Mouse (Mus musculus) forebrain, embryonic 12.5 days (tissue): Measurements from ENCODE around the gene BC030867. TPM values are rescaled to one million over a fixed set of nuclear protein-coding genes. Genes with fewer than 3 reads are reported as not detected.

Experiments
- ATAC-seq: fragments of 200-750 bp; cut with Nextera tagmentation; 2 replicates; pipeline ENCODE4 v1.8.0; 2017; ENCODE audit warnings: moderate TSS enrichment; ENCODE audit not compliant: low FRiP score
- H3K27ac ChIP-seq: fragments of 300-500 bp; sonication (generic); 2 replicates; pipeline ENCODE4 v1.5.1; 2016; ENCODE audit warnings: mild to moderate bottlenecking
- H3K27me3 ChIP-seq: fragments of 300-500 bp; sonication (generic); 2 replicates; pipeline ENCODE4 v1.6.1; 2016; ENCODE audit warnings: mild to moderate bottlenecking
- H3K36me3 ChIP-seq: fragments of 300-500 bp; sonication (generic); replicated peaks from 2 replicates; pipeline ENCODE4 v1.6.1; 2016; ENCODE audit warnings: mild to moderate bottlenecking
- H3K4me1 ChIP-seq: fragments of 300-500 bp; sonication (generic); 2 replicates; pipeline ENCODE4 v1.6.1; 2016
- H3K4me2 ChIP-seq: fragments of 300-500 bp; sonication (generic); 2 replicates; pipeline ENCODE4 v1.6.1; 2016; ENCODE audit warnings: mild to moderate bottlenecking, moderate library complexity
- H3K4me3 ChIP-seq: fragments of 300-500 bp; sonication (generic); replicated peaks from 2 replicates; pipeline ENCODE4 v1.5.1; 2016; ENCODE audit warnings: mild to moderate bottlenecking
- H3K9ac ChIP-seq: fragments of 300-500 bp; sonication (generic); 2 replicates; pipeline ENCODE4 v1.6.1; 2016; ENCODE audit warnings: mild to moderate bottlenecking
- H3K9me3 ChIP-seq: fragments of 300-500 bp; sonication (generic); 2 replicates; pipeline ENCODE4 v1.6.1; 2016
- WGBS: fragments of 180-500 bp; shearing (Covaris S2); methylation state at CpG from one replicate; pipeline ENCODE4 v1.1.7; 2016; 5-methylcytosine and 5-hydroxymethylcytosine counted together
- polyA plus RNA-seq: library from polyadenylated mRNA; unstranded; fragments of >200 nt; fragmentation: Nextera tagmentation; extraction: Ambion mirVana; gene quantifications from 2 replicates; pipeline ENCODE4 v1.2.1, GENCODE M21; 2016

The BC030867 gene
- polyA plus RNA-seq, 1 experiment from 2014 or later: 18.5 TPM

DNA sequence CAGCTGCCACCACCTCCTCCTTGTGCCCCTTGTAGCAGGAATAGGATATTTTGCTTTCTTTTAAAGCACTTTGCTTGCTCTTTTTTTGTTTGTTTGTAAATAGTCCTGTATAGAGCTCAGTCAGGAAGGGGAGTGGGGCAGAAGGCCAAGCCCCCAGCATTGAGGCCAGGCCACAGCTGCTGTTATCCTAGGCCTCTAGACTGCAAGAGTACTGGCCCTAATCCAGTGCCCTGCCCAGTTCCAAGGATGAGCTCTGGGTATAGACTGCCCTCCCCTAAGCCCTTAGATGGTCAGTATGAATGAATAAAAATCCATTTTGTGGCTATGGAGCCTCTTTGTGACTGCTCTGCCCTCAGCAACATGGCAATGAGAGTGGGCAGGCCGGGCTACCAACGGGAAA lies 40.2 kb downstream of the BC030867 start:
- Histone ChIP-seq H3K9ac (no peak overlapping the region), H3K4me1 (peaks cover 16% of the 10 kb centered on the region), H3K4me3 (no peak overlapping the region; the same call in 1 of the 2 replicates), H3K27me3 (no peaks in the 10 kb centered on the region), H3K36me3 (peaks cover 67% of the 10 kb centered on the region), H3K9me3 (no peaks in the 10 kb centered on the region), H3K4me2 (no peak overlapping the region), H3K27ac (no peak overlapping the region)
- no peak for ATAC-seq
- WGBS: 81% methylated on average over 2 of the region's 2 CpGs

DNA sequence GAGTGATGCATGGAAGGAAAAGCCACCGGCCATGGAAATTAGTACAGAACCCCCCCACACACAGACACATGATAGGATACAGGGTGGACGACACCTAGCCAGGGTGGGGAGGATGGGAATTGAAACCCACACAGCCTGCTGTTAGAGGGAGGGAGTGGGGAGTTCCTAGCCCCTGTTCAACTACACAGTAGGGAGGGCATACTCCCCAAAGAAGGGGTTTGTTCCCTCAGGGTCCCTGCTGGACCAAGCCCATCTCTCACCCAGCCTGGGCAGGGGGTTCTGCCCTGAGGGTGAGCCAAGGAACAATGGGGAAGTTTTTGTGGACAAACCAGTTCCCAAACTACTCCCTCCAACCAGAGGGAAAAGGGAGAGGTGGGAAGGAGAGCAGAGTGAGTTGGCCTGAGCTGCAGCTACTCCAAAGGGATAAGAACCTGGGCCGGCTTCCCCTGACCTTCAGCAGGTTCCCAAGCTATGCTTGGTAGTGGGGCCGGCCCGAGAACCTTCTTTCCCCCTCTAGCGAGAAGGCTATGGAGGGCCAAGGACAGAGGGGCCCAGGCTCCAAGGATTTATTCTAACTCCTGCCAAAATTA lies 40.9 kb downstream of the BC030867 start:
- Histone ChIP-seq H3K36me3 (peaks cover 72% of the 10 kb centered on the region), H3K27ac (no peak overlapping the region), H3K9me3 (no peaks in the 10 kb centered on the region), H3K4me1 (peaks cover 23% of the 10 kb centered on the region), H3K27me3 (no peaks in the 10 kb centered on the region), H3K9ac (no peak overlapping the region), H3K4me3 (no peak overlapping the region), H3K4me2 (no peak overlapping the region)
- 52% methylated on average over 6 of the region's 6 CpGs for WGBS
- ATAC-seq: no peak

DNA sequence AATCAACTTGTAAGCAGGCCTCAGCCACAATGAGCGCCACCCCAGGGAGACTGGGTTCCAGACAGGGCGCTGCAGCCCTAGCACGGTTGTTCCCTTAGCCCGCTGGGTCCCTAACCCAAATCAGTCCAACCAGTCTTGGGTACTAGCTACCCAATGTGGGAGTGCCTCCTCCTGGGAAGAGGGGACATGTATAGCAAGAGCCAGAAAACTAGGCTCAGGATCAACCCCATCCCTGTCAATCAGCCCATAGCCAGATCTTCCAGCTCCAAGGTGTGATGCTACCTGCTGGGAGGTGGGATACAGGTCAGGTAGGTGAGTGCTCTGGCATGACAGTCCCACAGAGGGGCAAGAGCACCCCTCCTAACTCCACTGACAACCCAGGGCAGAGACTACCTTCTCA lies 41.5 kb downstream of the BC030867 start:
- ATAC-seq: no peak
- Histone ChIP-seq H3K4me1 (peaks cover 28% of the 10 kb centered on the region), H3K36me3 (peaks cover 72% of the 10 kb centered on the region), H3K27me3 (no peaks in the 10 kb centered on the region), H3K4me2 (no peak overlapping the region), H3K4me3 (no peak overlapping the region), H3K9me3 (no peaks in the 10 kb centered on the region), H3K27ac (no peak overlapping the region), H3K9ac (no peak overlapping the region)
- WGBS: 79% methylated on average over 4 of the region's 4 CpGs

DNA sequence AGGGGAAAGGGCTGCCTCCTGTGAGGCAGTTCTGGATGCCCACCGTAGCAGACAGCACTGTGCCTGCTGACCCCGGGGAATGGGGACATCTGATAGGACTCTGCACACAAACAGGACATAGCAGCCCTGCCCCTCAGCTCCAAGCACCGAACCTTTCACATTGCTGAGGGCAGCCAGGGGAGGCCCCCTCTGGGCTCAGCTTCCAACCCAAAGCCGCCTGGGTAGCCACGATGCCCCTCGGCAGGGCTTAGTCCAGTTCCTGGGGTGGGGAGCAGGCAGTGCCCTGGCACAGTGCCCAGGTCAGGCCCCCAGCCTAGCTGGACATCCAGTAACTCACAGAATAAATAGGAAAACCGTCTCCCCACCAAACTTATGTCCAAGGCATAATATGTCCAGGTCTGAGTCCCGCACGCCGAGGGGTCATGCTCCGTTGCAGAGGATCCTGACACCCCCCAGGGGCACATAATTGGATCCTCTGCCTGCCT lies 42.4 kb downstream of the BC030867 start:
- 90% methylated on average over 11 of the region's 11 CpGs for WGBS
- Histone ChIP-seq H3K9me3 (no peaks in the 10 kb centered on the region), H3K36me3 (peaks cover 72% of the 10 kb centered on the region), H3K4me3 (no peak overlapping the region), H3K9ac (no peak overlapping the region), H3K4me1 (peaks cover 28% of the 10 kb centered on the region), H3K27ac (no peak overlapping the region), H3K4me2 (no peak overlapping the region), H3K27me3 (no peaks in the 10 kb centered on the region)
- no peak for ATAC-seq

DNA sequence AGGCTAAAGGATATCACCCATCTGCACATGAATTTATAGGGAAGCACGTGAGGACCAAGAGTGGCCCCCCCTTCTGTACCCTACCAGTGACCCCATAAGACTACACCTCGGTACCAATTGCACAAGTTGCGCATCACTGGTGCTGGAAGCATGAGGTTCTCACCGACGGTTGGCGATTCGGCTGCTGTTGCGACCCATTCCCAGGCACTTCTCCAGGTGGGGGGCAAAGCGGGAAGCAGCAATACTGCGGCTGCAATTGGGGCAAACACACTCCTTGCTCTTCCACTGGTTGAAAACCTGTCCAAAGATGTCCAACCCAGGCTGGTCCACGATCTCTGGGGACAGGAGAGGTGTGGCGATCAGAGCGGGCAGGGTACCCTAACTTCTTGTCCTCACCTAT lies 45.3 kb downstream of the BC030867 start:
- Histone ChIP-seq H3K9me3 (no peaks in the 10 kb centered on the region), H3K4me2 (no peak overlapping the region), H3K9ac (no peak overlapping the region), H3K27me3 (no peaks in the 10 kb centered on the region), H3K4me1 (peaks cover 26% of the 10 kb centered on the region), H3K36me3 (peaks cover 53% of the 10 kb centered on the region), H3K27ac (no peak overlapping the region), H3K4me3 (0 out of 2 replicates have a peak overlapping the region, but pooled peaks have one; percentile 5)
- ATAC-seq: no peak
- 95% methylated on average over 13 of the region's 13 CpGs for WGBS

DNA sequence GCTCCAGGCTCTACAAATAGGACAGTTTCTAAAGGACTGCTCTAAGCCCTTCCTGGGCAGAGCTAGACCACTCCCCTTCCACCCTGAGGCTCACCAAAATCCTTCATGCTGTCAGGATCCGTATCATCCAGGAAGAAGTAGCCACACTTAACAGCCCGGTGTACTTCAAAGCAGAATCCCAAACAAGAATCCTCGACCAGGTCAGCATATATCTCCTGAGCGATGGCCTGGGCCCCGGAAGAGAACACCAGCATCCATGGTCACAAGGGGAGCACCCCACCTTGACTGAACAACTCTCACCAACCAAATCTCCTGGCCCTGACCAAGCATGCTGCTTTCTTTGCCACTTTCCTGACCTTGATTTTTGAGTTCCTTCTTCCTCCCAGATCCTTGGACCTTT lies 45.7 kb downstream of the BC030867 start:
- H3K36me3 ChIP-seq: peaks cover 49% of the 10 kb centered on the region

DNA sequence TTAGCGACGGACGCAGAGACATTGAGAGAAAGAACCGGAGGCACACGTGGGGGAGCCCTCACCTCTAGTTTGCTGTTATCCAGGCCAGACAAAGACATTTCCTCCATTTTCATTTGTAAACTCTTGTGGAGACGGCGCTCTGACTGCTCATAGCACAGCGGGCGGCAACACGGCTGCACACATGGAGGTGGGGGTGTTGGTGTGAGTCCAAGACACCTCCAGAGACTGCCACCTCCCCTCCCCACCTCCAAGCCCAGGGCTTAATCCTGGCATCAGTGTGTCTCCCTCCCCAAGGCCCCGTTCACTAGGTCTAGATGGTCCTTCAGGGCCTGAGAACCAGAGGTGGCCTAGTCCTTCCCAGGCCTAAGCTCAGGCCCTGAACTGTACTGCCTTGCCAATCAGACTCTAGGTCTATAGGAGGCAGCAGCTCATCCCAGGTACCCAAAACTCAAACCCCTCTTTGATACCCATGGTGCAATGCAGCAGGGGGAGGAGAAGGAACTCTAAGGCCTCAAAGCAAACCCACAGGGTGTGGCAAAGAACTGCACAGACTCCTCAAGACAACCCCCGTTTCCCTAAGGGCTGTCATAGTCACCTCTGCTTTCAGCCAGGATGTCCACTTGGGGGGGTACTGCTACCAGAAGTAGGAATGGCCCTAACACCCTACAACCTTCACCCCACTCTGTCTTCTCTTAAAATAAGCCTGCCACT lies 46.4 kb downstream of the BC030867 start:
- peaks cover 43% of the 10 kb centered on the region for H3K36me3 ChIP-seq
- peak overlapping the region; percentile 91 for H3K4me2 ChIP-seq
- peak overlapping the region; percentile 82 for H3K4me3 ChIP-seq
- no peaks in the 10 kb centered on the region for H3K27me3 ChIP-seq
- H3K27ac ChIP-seq: peak overlapping the region; percentile 100
- peak overlapping the region; percentile 88 for H3K9ac ChIP-seq
- peaks cover 26% of the 10 kb centered on the region for H3K4me1 ChIP-seq
- WGBS: 74% methylated on average over 12 of the region's 12 CpGs
- ATAC-seq: no peak
- H3K9me3 ChIP-seq: no peaks in the 10 kb centered on the region

More for the DNA sequence above, 45.7 kb downstream of the BC030867 start:
- Histone ChIP-seq H3K4me2 (peak overlapping the region; percentile 91), H3K9me3 (no peaks in the 10 kb centered on the region), H3K4me3 (peak overlapping the region; percentile 82), H3K9ac (peak overlapping the region; percentile 88), H3K4me1 (peaks cover 26% of the 10 kb centered on the region), H3K27me3 (no peaks in the 10 kb centered on the region), H3K27ac (peak overlapping the region; percentile 100)
- WGBS: 89% methylated on average over 5 of the region's 5 CpGs
- ATAC-seq: no peak

DNA sequence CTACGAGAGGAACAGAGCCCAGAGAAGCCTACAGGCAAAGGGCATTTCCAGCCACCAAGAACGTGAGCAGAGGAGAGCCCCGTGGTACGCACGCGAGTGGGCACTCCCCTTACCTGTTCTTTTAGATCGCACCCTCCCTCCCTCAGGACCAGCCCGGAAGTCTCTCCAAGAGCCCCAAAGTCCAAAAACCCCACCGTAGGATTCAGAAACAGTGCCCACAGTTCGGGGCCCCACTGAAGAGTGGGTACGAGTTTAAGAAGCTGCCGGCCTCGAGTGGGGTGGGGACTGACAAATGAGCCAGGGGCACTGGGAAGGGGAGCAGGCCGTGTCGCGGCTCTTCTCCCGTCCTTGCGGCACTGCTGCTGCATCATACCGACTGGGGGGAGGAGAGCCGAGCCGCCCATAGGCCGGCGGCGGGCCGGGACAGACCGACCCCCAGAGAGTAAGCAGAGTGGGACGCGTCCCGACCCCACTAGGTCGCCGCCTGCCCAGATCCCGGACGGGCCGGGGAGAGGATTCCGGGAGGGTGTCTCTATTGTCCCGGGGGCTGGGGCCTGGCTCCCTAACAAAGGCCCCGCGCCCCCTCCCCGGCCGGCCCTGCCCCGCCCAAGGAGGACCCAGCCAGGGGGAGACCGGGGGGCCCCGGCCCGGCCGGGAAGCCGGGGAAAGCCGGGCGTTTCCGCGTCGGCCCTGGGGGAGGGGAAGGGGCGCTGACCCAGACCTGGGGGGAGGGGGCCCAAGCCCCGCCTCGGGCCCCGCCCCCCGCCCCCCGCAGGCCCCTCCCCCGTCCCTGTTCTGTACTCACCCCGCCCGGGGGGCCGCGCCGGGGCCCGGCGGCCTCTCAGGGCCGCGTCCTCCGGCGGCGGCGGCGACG lies 47.2 kb downstream of the BC030867 start:
- no peaks in the 10 kb centered on the region for H3K27me3 ChIP-seq
- H3K4me1 ChIP-seq: peaks cover 26% of the 10 kb centered on the region
- H3K4me2 ChIP-seq: peak overlapping the region; percentile 91
- ATAC-seq: peak; percentile 54
- H3K36me3 ChIP-seq: peaks cover 35% of the 10 kb centered on the region
- peak overlapping the region; percentile 88 for H3K9ac ChIP-seq
- WGBS: under 1% methylated on average over 47 of the region's 73 CpGs
- H3K9me3 ChIP-seq: no peaks in the 10 kb centered on the region
- H3K27ac ChIP-seq: peak overlapping the region; percentile 100
- peak overlapping the region; percentile 82 for H3K4me3 ChIP-seq

DNA sequence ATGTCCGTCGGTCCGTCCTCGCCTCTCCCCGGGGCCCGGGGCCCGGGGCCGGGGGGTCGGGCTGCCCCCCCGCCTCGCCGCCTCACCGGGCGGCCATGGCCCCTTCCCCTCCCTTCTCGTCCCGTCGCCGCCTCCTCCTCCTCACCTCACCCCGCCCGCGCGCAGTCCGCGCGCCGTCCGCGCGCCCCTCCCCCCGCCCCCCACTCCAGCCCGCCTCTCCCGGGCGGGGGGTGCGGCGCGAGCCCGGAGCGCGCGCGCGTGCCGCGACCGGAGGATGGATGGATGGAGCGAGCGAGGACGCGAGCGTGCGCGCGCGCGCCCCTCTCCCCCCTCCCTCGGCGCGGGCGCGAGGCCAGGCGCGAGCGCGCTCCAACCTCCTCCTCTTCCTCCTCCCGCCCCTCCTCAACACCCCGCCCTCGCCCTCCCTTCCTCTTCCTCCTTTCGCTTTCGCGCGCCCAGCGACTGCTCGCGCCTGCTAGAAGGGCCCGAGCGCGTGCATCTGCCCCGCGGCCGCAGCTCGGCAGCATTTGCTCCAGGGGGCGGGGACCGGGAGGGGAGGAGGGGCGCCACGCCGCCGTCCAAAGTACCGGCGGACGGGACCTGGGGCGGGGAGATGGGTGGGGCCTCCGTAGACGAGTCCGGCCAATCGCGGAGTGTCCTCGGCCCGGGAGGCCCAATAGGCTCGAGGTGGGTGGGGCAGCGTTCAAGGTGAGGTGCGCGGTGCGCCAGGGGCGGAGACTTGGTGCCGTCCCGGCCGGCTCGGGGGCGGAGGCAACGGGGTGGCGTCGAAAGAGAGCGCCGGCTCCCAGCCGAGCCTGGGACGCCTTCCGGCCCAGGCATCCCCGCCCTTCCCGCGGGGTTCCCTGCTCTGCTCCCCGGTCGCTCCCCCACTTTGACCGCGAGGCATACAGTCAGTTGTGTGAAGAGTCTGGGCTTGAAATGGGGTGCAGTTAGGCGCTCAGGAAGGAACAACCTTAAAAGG lies 48.1 kb downstream of the BC030867 start, which contains the start of gene Atxn7l3:
Gene Atxn7l3, minus strand, starts transcription at position 141 of the 982 bp plus-strand sequence.
- Histone ChIP-seq H3K27me3 (no peaks in the 10 kb centered on the region), H3K9ac (peak within 1 kb of the TSS; percentile 88), H3K4me2 (peak within 1 kb of the TSS; percentile 91), H3K27ac (peak within 1 kb of the TSS; percentile 100), H3K4me1 (peaks cover 26% of the 10 kb centered on the region), H3K36me3 (peaks cover 26% of the 10 kb centered on the region), H3K9me3 (no peaks in the 10 kb centered on the region), H3K4me3 (peak within 1 kb of the TSS; percentile 82)
- ATAC-seq: peak; percentile 95
- WGBS: under 1% methylated on average over 74 of the region's 125 CpGs

DNA sequence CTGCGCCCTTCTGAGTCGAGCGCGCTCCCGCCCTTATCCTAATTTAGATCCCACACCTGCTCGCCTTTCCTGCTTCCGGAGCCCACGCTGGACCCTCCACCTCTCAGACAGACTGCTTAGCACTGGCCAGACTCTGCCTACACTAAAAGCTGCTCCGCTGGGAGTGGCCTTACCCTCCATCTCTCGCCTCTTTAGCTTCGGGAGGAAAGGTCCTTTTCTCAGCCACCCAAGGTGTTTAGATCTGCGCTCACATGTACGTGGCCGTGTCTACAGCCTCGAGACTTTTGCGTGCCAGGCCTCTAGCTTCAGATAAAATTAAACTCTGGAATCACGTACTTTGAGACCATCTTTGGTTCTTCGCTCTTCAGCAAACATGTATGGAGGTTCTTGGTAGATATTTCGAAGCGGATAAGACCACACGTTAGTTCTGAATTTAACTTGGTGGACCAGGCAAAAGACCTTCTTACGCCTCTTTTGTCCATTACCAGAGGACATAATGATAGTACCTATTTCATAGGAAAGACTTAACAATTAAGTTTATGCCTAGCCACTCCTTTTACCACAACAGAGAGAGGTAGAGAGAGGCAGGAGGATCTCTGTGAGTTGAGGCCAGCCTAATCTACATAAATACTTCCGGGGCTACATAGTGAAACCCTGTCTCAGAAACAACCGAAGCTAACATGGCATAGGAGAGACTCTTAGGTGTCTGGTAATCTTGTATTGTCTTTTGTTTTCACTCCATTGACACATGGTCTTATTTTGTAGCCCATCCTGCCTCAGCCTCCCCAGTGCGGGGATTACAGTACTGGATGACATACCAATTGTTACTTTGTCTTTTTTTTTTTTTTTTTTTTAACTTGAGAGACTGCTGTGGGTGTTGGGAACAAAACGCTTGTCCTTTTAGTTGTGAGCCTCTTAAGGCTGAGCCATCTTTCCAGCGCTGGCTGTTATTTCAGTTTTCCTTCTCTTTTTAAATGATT lies 49.2 kb downstream of the BC030867 start:
- WGBS: 30% methylated on average over 27 of the region's 27 CpGs
- H3K27ac ChIP-seq: peak overlapping the region; percentile 100
- peak overlapping the region; percentile 82 for H3K4me3 ChIP-seq
- H3K4me2 ChIP-seq: peak overlapping the region; percentile 91
- peaks cover 26% of the 10 kb centered on the region for H3K4me1 ChIP-seq
- peaks cover 15% of the 10 kb centered on the region for H3K36me3 ChIP-seq
- H3K9ac ChIP-seq: peak overlapping the region; percentile 88
- no peaks in the 10 kb centered on the region for H3K9me3 ChIP-seq
- H3K27me3 ChIP-seq: no peaks in the 10 kb centered on the region
- peak; percentile 37 for ATAC-seq
